Mouse (Mus musculus): ENCODE measurements around the gene Satb1. TPM values are rescaled to one million over a fixed set of nuclear protein-coding genes. Genes with fewer than 3 reads are reported as not detected.
A peak's percentile ranks its signal among the peaks of the same experiment; 100 is the strongest.

The Satb1 gene
- 100 to 1,000 TPM; 108 to 134 (median 114) TPM for total RNA-seq (2022)

DNA sequence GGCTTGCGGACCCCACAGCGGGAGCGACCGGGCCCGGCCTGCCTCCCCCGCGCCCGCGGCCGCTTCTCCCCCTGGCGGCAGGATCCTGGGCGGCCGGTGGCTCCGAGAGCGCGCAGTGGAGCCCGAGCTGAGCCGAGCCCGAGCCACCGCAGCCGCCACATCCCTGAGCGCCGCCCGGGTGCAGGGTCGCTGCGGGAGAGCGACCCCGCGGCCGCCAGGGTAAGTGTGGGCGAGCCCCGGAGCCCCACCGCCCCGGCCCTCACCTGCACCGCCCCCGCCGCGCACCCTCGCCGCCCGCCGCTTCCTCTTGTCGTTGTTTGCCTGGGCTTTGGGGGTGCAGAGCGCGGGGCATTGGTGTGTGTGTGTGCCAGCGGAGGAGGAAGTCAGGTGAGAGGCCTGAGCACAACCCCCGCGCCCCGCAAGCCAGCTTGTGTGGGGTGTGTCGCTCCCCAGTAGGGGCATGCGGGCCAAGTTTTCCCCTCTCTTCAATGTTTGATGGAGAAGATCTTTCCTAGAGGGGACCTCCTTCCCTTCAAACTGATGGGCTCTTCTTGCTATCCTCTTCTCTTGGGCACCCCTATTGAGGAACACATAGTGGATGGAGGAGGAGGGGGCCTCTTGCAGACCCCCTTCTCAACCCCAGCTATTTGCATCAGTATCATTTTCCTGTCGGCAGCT lies at the start of gene Satb1:
TSS of gene Satb1 (minus strand) at position 391 of the 678 bp plus-strand sequence.
- peak in 1 of 2 experiments; percentile 33 for DNase-seq (ENCODE audit: low spot score in 2 of 2)

DNA sequence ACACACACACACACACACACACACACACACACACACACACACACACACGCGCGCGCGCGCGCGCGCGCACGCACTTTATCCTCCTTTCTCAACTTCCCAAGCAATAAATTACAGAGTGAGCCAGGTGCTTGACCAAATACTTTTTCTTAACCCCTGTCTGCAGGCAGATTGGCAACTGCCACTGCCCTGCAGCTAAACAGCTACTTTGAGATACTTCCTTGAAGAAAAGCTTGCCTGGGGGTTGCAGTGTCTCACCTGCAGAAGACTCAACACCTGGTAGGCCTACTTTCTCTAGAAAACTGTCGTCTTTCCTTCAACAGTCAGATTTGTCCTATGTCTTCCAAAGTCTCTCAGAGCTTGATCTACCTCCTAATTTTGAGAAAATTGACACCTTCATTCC lies 49.5 kb upstream of the Satb1 start:
- DNase-seq (ENCODE audit: low spot score in 2 of 2) = no peak

DNA sequence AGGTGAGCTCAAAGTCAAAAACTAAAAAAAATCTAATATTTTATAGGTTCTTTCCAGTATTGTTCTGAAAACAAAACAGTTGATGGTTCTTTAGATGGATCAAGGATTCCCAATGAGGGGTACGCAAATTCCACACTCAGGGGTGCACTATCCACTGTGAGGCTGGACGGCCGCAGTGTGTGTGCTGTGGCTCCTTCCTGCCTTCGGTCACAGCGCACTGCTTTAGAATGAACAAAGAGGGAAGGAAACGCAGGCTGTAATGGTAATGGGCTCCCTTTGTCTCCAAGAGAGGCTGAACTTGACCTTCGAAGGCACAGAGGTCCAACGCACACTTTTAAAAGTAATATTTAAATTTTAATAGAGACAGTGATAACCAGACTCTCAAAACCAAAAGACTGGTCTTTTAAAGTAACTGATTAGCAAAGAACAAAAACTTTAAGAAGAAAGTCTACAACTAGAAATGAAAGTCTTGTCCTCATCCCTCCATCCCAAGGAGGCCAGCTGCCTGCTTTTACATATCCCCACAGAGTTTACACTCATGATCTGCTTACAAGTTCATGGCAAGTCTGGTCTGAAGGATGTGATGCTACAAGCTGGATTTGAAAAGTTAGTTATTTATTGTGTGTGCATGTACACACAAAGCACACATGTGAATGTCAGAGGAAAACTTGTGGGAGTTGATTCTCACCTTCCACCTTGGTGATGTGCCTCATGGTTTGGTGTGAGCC lies 48.0 kb upstream of the Satb1 start:
- DNase-seq (ENCODE audit: low spot score in 2 of 2) = no peak

DNA sequence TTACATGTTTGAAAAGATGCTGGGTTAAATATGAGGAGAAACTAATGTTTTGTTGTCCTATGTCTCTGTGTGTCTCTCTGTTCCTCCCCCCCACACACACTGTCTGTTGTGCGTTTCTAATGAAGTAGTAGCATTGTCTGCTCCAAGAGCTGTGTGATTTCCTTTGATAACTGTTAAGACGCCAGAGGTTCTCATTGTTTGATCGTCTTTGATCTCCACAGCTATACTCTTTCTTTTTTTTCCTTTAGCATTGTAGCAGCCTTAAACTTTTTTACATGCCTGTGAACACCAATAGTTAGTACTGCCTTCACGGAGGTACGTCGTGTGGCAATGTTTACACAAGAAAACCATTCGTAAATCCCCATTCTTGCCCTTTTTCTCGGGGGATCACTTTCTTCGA lies 47.1 kb upstream of the Satb1 start:
- no peak for DNase-seq (ENCODE audit: low spot score in 2 of 2)

DNA sequence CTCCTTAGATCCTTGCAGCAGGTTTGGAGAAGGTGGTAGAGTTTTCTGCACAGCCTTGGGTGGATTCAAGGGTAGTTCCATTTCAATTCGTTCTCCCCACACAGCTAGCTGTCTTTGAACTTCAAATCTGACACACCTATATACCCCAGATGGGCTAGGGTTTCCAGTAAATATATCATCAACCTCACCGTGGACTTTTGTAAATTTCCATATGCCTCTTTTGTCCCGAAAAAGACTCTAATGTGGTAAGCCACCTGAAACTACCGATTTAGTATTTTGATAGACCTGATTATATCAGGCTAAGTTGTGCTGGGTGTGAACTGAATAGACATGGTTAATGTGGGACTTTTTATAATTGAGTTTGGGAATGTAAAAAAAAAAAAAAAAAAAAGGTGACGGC lies 46.6 kb upstream of the Satb1 start:
- DNase-seq (ENCODE audit: low spot score in 2 of 2) = no peak

DNA sequence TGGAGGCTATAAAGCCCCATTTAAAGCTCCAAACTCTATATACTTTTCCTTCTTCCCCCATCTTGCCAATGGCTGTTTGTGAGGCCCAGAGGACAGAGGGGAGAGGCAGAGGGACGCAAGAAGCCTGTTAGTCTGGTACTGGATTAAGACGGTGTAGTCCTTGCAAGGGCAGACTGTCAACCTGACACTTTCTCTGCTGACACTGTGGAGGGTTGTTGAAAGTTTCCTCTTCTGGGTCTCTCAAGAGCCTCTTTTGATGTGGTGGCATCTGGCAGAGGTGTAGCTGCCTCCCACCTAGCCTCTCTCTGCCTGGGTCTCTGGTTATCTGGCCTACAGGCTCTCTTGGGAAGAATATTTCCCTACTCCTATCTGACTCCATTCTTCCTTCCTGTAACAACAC lies 46.1 kb upstream of the Satb1 start:
- DNase-seq (ENCODE audit: low spot score in 2 of 2) = no peak

DNA sequence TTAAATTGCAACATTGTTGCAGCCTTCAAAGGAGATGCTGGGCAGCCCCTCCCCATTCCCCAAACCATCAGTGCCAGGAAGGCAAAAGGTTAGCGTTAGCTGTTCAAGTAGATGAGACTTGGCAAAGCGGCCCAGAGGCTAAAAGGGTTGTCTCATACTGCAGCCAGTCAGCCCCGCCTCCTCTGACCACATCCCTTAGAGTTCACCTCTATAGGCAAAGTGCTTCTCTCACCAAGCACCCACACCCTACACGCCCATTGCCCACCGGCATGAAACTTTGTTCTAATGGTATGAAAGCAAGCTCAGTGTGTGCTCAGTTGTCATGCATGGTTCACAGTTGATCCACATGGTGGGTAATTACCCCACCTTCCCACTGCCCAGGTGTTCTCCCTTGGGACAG lies 43.4 kb upstream of the Satb1 start:
- no peak for DNase-seq (ENCODE audit: low spot score in 2 of 2)

DNA sequence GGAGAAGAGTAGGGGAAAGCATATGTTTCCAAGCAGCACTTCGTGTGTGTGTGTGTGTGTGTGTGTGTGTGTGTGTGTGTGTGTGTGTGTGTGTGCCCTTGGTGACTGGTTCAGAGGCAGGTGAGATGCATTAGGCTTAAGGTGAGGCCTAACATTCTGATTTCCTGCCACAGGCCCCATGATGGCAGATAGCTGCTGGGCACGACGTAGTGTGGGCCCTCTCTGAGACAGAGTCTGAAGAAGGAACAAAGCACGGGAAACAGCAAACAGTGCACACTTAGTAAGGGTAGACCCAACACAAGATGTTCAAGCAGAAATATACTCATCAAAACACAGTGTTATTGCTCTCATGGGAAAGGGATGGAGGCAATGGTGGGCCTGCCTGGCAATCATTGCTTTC lies 24.5 kb upstream of the Satb1 start:
- no peak for DNase-seq (ENCODE audit: low spot score in 2 of 2)

DNA sequence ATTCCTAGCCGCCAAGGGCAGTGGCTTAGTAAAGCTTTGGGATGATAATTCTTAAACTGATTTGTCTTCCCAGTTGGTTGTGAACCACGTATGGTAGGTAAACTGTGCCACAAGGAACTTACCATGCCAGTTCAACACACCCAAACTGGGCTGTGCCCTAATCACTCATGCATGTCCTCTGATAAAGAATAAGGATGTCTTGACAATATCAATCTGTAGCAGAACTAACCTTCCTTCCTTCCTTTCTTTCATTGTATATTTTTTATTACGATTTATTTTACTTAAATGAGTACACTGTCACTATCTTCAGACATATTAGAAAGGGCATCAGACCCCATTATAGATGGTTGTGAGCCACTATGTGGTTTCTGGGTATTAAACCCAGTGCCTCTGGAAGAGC lies 23.2 kb upstream of the Satb1 start:
- DNase-seq (ENCODE audit: low spot score in 2 of 2) = no peak

DNA sequence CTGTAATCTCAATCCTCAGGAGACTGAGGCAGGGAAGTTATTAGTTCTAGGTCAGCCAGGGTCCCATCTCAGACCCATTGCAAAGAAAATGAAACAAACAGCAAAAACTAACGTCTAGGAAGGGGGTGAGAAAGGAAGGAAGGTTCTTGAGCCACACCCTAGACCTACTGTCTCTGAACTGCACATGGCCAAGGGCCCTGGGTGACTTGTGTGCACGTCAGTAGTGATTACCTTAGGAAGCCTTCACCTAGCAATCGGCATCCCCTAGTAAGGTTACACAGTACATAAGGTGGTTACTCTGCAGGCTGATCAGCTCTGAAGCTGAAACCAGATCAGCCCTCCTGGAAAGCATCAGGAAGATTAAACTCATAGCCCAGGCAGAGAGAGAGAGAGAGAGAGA lies 22.2 kb upstream of the Satb1 start:
- DNase-seq (ENCODE audit: low spot score in 2 of 2) = no peak

DNA sequence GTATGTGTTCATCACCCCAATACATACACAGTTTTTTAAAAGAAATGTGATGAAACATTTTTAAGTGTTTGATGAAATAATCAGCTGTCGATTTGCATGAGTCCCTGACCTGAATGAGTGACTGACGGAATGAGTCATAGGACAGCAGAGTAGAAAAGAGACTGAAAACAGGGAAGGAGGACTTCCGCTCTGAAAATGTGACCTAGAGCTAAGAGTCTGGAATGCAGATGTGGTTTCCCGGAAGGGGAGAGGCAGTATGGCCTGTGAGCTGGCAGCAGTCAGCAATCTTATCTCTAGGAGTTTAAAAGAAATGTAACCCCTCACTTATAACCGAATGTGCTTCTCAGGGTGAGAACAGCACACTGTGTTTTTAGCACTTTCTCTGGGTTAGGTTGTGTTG lies 20.9 kb upstream of the Satb1 start:
- no peak for DNase-seq (ENCODE audit: low spot score in 2 of 2)

DNA sequence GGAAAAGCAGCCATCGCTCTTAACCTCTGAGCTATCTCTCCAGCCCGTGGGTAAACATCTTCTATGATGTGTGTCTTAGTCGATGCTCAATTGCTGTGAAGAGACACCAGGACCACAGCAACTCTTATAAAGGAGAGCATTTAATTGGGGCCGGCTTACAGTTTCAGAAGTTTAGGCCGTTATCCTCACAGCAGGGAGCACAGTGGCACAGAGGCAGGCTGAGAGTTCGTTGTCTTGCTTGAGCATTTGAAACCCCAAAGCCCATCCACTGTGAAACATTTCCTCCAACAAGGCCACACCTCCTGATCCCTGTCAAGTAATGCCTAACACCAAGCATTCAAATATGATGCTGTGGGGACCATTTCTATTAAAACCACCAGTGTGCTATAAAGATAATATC lies 7.5 kb upstream of the Satb1 start:
- DNase-seq (ENCODE audit: low spot score in 2 of 2) = no peak

DNA sequence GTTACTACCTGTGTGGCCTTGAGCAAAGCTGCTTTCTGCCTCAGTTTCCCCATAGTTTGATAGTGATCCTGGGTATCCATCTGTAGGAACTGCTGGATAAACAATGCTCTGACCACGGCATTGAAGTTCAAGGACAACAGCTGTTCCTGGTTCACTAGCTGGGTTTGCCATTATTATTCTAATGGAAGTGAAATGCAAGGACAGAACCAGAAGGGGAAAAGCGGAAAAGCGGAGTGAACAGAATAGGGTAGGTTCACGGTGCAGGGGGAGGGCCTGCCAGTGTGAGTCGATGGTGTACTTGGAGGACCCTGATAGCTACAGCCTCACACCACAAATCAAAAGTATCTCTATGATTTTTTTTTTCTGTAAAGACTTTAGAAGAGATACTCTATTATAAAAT lies 6.4 kb upstream of the Satb1 start:
- DNase-seq (ENCODE audit: low spot score in 2 of 2) = no peak

DNA sequence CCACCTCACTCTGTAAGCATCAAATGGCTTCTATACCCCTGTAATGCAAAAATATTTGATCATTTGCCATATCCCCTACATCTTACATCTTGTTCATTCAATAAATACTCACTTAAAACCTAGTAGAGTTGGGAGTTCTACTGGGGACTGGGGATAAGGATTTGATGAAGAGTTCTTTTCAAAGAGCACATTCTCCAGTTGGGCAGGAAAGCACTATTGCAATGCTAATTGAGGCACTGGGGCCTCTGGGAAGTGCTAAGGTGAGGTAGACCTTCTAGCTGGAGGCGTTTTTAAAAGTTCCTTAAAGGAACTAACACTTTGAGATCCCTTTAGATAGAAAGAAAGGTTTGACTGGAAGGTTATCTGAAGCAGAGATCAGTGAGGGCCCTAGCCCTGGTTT lies 3.8 kb upstream of the Satb1 start:
- no peak for DNase-seq (ENCODE audit: low spot score in 2 of 2)

DNA sequence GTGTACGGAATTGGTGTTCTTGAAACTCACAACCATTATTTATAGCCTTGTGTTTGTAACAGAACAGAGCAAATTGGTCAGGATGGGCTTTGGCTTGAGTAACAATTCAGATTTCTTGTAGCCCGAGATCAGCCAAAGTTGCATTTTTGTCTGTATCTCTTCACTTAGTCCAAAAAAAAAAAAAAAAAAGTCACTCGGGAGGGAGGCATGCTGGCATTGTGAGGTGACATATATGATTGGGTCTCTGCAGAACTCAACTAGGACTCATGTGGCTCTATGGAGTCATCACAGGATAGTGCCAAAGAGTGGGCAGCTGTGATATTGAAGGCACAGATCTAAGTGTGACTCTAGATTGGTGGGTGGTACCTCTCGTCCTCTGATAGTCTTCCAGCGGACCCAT lies 3.2 kb upstream of the Satb1 start:
- no peak for DNase-seq (ENCODE audit: low spot score in 2 of 2)

DNA sequence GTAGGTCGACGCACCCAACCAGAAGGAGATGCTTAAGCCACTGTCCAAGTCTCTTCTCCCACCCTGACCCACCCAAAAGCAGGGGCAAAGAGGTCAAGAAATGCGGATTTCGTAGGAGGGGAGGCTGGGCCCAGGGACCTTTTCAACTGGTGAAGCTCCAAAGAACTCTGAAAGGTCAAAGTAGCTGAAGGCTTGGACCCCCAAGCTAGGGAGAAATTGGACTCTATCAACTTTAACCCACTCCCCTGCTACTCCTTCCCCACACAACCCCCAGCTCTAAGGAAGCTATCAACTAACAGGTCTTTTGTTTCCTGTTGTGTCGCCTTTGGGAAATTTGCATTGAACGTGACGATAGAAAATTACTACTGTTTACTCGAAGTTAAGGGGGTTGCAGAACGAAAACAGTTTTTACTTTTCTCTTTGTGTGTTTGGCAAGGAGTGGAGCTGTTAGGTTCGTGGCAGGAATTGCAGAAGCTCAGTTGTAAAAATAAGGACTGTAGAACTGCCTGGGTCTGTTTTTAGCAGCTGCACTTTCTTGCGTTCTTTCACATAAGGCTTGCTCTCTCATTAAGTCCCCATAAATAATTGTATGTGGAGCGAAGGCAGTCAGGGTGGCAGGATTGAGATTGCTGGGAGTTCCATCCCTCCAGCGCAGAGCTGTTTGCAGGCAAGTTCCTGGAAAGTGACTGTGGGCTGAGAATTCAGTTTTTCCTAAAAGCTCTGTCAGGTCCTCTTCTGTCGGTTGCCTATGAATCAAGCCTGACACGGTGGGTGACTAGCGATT lies 680 bp upstream of the Satb1 start:
- DNase-seq (ENCODE audit: low spot score in 2 of 2) = no peak

DNA sequence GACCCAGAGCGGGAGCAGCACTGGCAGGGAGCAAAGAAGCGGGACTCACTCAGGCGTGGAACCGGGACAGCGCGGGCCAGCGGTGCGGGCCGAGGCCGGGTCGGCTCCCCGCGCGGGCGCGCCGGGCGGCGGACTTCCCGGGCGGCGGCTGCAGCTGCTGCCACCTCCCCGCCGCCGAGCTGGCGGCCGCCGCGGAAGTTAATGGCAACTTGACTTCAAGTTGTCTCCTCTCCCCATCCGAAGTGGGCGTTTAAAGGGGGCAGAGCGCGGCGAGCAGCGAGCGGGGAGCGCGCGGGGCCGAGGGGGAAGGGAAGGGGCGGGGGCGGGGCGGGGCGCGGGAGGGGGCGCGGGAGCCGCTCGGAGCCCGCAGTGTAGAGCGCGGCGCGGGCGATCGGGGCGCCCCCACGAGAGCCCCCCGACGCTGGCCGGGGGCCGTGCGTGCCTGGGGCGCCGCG lies 642 bp downstream of the Satb1 start:
- no peak for DNase-seq (ENCODE audit: low spot score in 2 of 2)

DNA sequence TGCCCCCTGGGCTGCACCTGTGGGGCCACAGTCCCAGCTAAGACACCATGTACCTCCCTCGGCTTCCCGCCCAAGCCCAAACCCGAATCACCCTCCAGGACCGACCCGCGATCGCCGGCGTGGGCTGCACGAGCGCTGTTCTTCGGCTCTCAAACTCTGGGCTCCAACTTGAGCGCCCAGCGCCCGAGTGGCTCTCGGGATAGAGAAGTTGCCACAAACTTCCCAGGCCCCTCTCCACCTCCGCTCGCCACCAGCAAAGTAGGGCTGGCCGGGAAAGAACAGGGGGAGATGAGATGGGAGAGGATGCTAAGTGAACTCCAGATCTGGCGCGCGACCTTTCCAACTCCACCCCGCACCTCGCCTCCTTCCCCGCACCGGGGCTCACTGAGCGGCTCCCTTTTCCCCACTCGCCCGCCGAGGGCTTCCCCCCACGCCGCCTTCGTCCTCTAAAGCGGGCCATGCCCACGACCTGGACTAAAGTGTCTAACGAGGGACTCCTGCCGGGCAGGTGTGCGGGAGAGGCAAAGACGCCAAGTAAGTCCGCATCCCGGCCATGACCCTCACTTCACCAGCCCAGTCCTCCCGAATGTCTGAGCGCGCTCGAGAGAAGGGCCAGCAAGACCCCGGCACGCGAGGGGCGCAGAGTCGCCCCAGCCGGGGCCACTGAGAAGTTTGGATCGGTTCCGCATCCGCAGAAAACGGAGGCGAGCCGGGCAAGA lies 1.2 kb downstream of the Satb1 start:
- no peak for DNase-seq (ENCODE audit: low spot score in 2 of 2)

DNA sequence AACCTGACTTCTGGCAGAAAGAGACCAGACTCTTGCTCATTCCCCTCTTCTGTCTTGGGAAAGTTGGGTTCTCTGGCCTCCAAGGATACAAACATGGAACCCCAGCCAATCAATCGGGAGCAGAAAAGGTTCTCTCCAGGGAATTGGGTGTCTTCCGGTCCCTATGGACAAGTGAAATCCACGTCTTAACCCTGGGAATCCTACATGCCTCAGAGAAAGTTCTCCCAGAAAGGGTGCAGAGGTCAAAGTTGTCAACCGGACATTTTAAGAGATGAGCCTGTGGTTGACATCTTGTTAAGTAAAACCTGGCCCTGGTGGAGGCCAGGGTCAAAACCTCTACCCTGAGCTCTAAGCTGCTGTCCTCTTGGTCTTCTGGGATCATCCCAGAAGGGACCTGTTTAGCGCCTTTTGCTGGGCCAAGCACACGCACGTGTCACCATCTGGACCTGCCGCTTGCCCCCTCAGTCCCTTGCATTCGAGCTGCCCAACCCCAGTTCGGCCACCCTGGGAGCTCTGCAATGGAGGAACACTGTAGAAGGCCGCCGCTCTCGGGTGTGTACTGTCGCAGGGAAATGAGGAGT lies 1.9 kb downstream of the Satb1 start:
- DNase-seq (ENCODE audit: low spot score in 2 of 2) = no peak

DNA sequence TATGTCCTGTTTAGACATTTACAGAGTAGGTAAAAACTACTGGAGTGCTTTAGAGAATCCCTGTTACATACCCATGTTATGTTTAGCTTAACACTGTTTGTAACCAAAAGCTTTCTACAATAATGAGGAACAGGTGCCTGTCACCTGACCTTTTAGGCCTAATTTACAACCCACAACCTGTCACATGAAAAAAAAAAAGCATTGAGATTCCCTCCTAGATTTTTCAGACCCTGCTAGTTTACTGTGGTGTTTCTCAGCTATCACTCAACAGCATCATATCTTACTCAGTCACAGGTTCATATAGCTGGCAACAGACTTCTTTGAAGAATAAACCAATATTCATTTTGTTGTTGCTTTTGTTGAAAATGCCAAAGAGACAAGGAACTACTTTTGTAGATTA lies 3.7 kb downstream of the Satb1 start:
- no peak for DNase-seq (ENCODE audit: low spot score in 2 of 2)

DNA sequence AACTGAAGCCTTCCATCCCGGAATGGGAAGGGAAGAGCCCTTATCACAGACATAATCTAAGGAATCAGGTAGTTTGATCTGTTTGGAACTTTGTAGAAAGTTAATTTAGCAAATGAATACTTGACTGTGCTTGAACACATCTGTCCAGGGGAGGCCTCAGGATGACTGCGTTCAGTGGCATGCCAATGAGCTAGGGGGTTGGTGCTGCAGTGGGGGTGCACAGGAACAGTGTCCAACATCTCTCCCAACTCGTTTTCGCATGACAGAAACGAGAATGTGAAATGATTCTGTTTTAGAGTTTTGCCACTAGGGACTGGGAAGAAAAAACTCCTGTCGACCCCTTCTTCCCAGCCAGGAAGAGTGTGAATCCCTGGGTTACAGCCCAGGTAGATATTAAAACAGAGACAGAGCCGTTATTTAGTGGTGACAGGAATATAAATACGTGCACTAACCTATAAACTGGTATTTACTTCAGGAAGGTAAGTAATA lies 5.1 kb downstream of the Satb1 start:
- DNase-seq (ENCODE audit: low spot score in 2 of 2) = no peak

Measured in left cerebral cortex, adult 8-10 months (tissue).